In the genomic region with DNA sequence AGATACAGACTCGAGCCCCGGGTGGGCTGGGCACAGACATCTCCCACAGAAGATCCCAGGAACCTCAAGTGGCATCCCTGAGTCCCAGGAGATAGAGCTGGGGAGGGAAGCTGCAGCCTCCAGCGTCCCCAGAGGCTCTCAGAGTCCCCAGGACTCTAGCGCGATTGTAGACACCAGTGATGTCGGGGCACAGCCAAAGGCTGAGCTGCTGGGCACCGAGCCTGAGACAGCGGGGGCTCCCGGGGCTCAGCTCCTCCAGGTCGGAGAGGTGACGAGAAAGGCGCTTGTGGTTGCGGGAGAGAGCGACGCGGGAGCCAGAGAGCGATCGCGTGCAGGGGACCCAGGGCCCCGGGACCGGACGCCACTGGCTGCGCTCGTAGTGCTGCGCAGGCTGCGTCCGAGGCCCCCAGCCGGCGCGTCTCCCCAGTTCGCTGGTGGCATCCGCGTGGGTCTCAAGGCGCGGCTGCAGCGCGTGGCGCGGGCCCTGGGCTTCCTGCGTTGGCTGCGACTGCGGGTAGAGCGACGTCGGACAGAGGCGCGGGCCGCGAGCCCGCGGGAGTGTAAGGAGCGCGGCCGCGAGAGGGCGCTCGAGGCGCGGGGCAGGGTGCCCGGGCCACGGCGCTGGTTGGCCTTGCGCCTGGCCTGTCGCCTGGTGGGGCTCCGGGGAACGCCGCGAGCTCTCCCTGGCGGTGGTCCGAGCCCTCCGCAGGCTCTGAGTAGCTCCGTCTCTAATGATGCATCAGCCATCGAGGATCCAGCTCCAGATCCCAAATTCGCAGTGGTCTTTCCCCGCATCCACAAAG, we compare ENCODE assay signal across 7 mouse cellular contexts. TPM values are rescaled to one million over a fixed set of nuclear protein-coding genes. Genes with fewer than 3 reads are reported as not detected.
A peak's percentile ranks its signal among the peaks of the same experiment; 100 is the strongest.
DNase-seq lines count a peak whose midpoint lies in the region; ATAC-seq lines count a peak whose summit lies in the region.

No protein-coding gene starts in this region.

- 3% methylated on average over 67 of the region's 75 CpGs for WGBS in embryonic facial prominence, embryonic 11.5 days
- 1% methylated on average over 75 of the region's 75 CpGs for WGBS in limb, embryonic 11.5 days
- 4% methylated on average over 75 of the region's 75 CpGs for WGBS in midbrain, embryonic 14.5 days

- H3K9ac ChIP-seq in embryonic facial prominence, embryonic 11.5 days (replicated peaks; ENCODE audit: low read length): no peak overlapping the region; the same call in 1 of the 2 replicates
- peak overlapping the region; percentile 37; the same call in 1 of the 2 replicates for H3K9ac ChIP-seq in limb, embryonic 11.5 days (ENCODE audit: low read length)
- no peak overlapping the region; the same call in 1 of the 2 replicates for H3K9ac ChIP-seq in midbrain, embryonic 14.5 days (replicated peaks; ENCODE audit: low read length)

- no peaks in the 10 kb centered on the region for H3K4me1 ChIP-seq in embryonic facial prominence, embryonic 11.5 days (ENCODE audit: control insufficient read depth, insufficient read depth, low read length)
- 0 out of 2 replicates have a peak, but pooled peaks cover 2% of the 10 kb centered on the region for H3K4me1 ChIP-seq in limb, embryonic 11.5 days (ENCODE audit: control insufficient read depth, insufficient read depth, low read length)
- H3K4me1 ChIP-seq in midbrain, embryonic 14.5 days (ENCODE audit: control insufficient read depth, insufficient read depth, low read length): no peaks in the 10 kb centered on the region

- peak; percentile 84; the same call in 1 of the 2 replicates for ATAC-seq in embryonic facial prominence, embryonic 11.5 days (replicated peaks; ENCODE audit: insufficient number of reproducible peaks, low FRiP score, low TSS enrichment, low read depth)
- ATAC-seq in limb, embryonic 11.5 days (ENCODE audit: insufficient number of reproducible peaks, low FRiP score, low TSS enrichment, low read depth): peak; percentile 75
- ATAC-seq in midbrain, embryonic 14.5 days (ENCODE audit: low FRiP score, low TSS enrichment): peak; percentile 62

- no peak overlapping the region for H3K27ac ChIP-seq in embryonic facial prominence, embryonic 11.5 days (replicated peaks; ENCODE audit: low read depth, low read length)
- no peak overlapping the region for H3K27ac ChIP-seq in limb, embryonic 11.5 days (replicated peaks; ENCODE audit: low read depth, low read length)
- H3K27ac ChIP-seq in midbrain, embryonic 14.5 days (replicated peaks; ENCODE audit: low read depth, low read length): no peak overlapping the region

- peak; percentile 95 for DNase-seq in adrenal gland, postnatal 14 days
- peak; percentile 90 for DNase-seq in embryonic facial prominence, embryonic 11.5 days (ENCODE audit: low spot score)
- DNase-seq in heart, adult 18-20 months: peak; percentile 89 to 90
- peak; percentile 91 for DNase-seq in kidney, adult 18-20 months
- DNase-seq in limb, embryonic 11.5 days (ENCODE audit: low spot score): peak; percentile 90
- DNase-seq in midbrain, embryonic 14.5 days: peak; percentile 86
- DNase-seq in spleen, adult 12 weeks (ENCODE audit: low spot score): peak; percentile 73

- peak overlapping the region; percentile 30 for H3K4me3 ChIP-seq in embryonic facial prominence, embryonic 11.5 days (ENCODE audit: low read depth, low read length)
- H3K4me3 ChIP-seq in limb, embryonic 11.5 days (ENCODE audit: low read depth, low read length): peak overlapping the region; percentile 28
- peak overlapping the region; percentile 32 for H3K4me3 ChIP-seq in midbrain, embryonic 14.5 days (replicated peaks; ENCODE audit: low read depth, low read length)

- H3K27me3 ChIP-seq in embryonic facial prominence, embryonic 11.5 days (ENCODE audit: control insufficient read depth, insufficient read depth, low read length): peaks cover 27% of the 10 kb centered on the region
- H3K27me3 ChIP-seq in limb, embryonic 11.5 days (ENCODE audit: control insufficient read depth, insufficient read depth, low read length): peaks cover 47% of the 10 kb centered on the region
- H3K27me3 ChIP-seq in midbrain, embryonic 14.5 days (ENCODE audit: control insufficient read depth, insufficient read depth, low read length): peaks cover 38% of the 10 kb centered on the region

- H3K36me3 ChIP-seq in embryonic facial prominence, embryonic 11.5 days (replicated peaks; ENCODE audit: control insufficient read depth, insufficient read depth, low read depth, low read length): no peaks in the 10 kb centered on the region
- no peaks in the 10 kb centered on the region for H3K36me3 ChIP-seq in limb, embryonic 11.5 days (ENCODE audit: control insufficient read depth, insufficient read depth, low read length)
- no peaks in the 10 kb centered on the region for H3K36me3 ChIP-seq in midbrain, embryonic 14.5 days (ENCODE audit: control insufficient read depth, insufficient read depth, low read length)

- H3K9me3 ChIP-seq in embryonic facial prominence, embryonic 11.5 days (replicated peaks; ENCODE audit: control insufficient read depth, low read length): no peaks in the 10 kb centered on the region
- H3K9me3 ChIP-seq in limb, embryonic 11.5 days (ENCODE audit: control insufficient read depth, low read length): no peaks in the 10 kb centered on the region
- no peaks in the 10 kb centered on the region for H3K9me3 ChIP-seq in midbrain, embryonic 14.5 days (ENCODE audit: control insufficient read depth, low read length)

- peak overlapping the region; percentile 54 for H3K4me2 ChIP-seq in embryonic facial prominence, embryonic 11.5 days (ENCODE audit: low read depth, low read length)
- peak overlapping the region; percentile 47 for H3K4me2 ChIP-seq in limb, embryonic 11.5 days (ENCODE audit: low read depth, severe bottlenecking)
- peak overlapping the region; percentile 48 for H3K4me2 ChIP-seq in midbrain, embryonic 14.5 days (ENCODE audit: low read length)

RNA-seq across cellular contexts. Expression of a gene that starts 1.1 kb away (rescaled TPM):
- 0.26 TPM in 1 of 2 replicates, not detected in the other for total RNA-seq in adrenal gland, postnatal 14 days (2021)
- polyA plus RNA-seq in embryonic facial prominence, embryonic 11.5 days (2014; fragmentation: Nextera tagmentation; extraction: Ambion mirVana): 0.07 and 0.31 TPM in 2 replicates
- total RNA-seq in heart, adult 18-20 months (2021): not detected
- 0.11 TPM in 1 of 2 replicates, not detected in the other for polyA plus RNA-seq in limb, embryonic 11.5 days (2014; fragmentation: Nextera tagmentation; extraction: Ambion mirVana)
- polyA plus RNA-seq in midbrain, embryonic 14.5 days (2014; fragmentation: Nextera tagmentation; extraction: Ambion mirVana): 0.15 TPM in 1 of 2 replicates, not detected in the other

RNA-seq across cellular contexts. Expression of a gene that starts 35.5 kb away (rescaled TPM):
- total RNA-seq in adrenal gland, postnatal 14 days (2021): 11.4 and 11.8 TPM in 2 replicates
- 4.9 and 7.5 TPM in 2 replicates for polyA plus RNA-seq in embryonic facial prominence, embryonic 11.5 days (2014; fragmentation: Nextera tagmentation; extraction: Ambion mirVana)
- 10 to 100 TPM; 17.5 to 18.2 TPM for total RNA-seq in heart, adult 18-20 months (2021)
- polyA plus RNA-seq in limb, embryonic 11.5 days (2014; fragmentation: Nextera tagmentation; extraction: Ambion mirVana): 6.2 and 8.5 TPM in 2 replicates
- polyA plus RNA-seq in midbrain, embryonic 14.5 days (2014; fragmentation: Nextera tagmentation; extraction: Ambion mirVana): 0.55 and 0.63 TPM in 2 replicates

RNA-seq across cellular contexts. Expression of a gene that starts 40.4 kb away (rescaled TPM):
- total RNA-seq in adrenal gland, postnatal 14 days (2021): 0.82 and 1.3 TPM in 2 replicates
- 1.1 and 1.4 TPM in 2 replicates for polyA plus RNA-seq in embryonic facial prominence, embryonic 11.5 days (2014; fragmentation: Nextera tagmentation; extraction: Ambion mirVana)
- 1 to 10 TPM; 8.2 to 8.8 TPM for total RNA-seq in heart, adult 18-20 months (2021)
- polyA plus RNA-seq in limb, embryonic 11.5 days (2014; fragmentation: Nextera tagmentation; extraction: Ambion mirVana): 1.3 and 2.0 TPM in 2 replicates
- 0.46 and 1.1 TPM in 2 replicates for polyA plus RNA-seq in midbrain, embryonic 14.5 days (2014; fragmentation: Nextera tagmentation; extraction: Ambion mirVana)

RNA-seq across cellular contexts. Expression of a gene that starts 44.8 kb away (rescaled TPM):
- total RNA-seq in adrenal gland, postnatal 14 days (2021): 16.3 and 20.3 TPM in 2 replicates
- polyA plus RNA-seq in embryonic facial prominence, embryonic 11.5 days (2014; fragmentation: Nextera tagmentation; extraction: Ambion mirVana): 19.8 and 22.2 TPM in 2 replicates
- 1 to 10 TPM; 7.1 to 8.5 TPM for total RNA-seq in heart, adult 18-20 months (2021)
- 29.2 and 32.8 TPM in 2 replicates for polyA plus RNA-seq in limb, embryonic 11.5 days (2014; fragmentation: Nextera tagmentation; extraction: Ambion mirVana)
- 17.2 and 20.5 TPM in 2 replicates for polyA plus RNA-seq in midbrain, embryonic 14.5 days (2014; fragmentation: Nextera tagmentation; extraction: Ambion mirVana)

RNA-seq across cellular contexts. Expression of a gene that starts 45.9 kb away (rescaled TPM):
- total RNA-seq in adrenal gland, postnatal 14 days (2021): 53.7 and 57.5 TPM in 2 replicates
- 11.9 TPM in 2 replicates for polyA plus RNA-seq in embryonic facial prominence, embryonic 11.5 days (2014; fragmentation: Nextera tagmentation; extraction: Ambion mirVana)
- total RNA-seq in heart, adult 18-20 months (2021): 10 to 100 TPM; 39.2 to 42.9 TPM
- 16.2 and 16.5 TPM in 2 replicates for polyA plus RNA-seq in limb, embryonic 11.5 days (2014; fragmentation: Nextera tagmentation; extraction: Ambion mirVana)
- 8.4 and 9.8 TPM in 2 replicates for polyA plus RNA-seq in midbrain, embryonic 14.5 days (2014; fragmentation: Nextera tagmentation; extraction: Ambion mirVana)
